Mouse (Mus musculus) B cell, adult 62 days (primary cell): Measurements from ENCODE around the gene Cym. TPM values are rescaled to one million over a fixed set of nuclear protein-coding genes. Genes with fewer than 3 reads are reported as not detected.

Source experiments
- total RNA-seq: library from RNA; stranded (reverse); gene quantifications from 4 replicates; pipeline ENCODE4 v1.2.4, GENCODE M21; 2023

Gene Cym
- not detected in 4 replicates for total RNA-seq

DNA sequence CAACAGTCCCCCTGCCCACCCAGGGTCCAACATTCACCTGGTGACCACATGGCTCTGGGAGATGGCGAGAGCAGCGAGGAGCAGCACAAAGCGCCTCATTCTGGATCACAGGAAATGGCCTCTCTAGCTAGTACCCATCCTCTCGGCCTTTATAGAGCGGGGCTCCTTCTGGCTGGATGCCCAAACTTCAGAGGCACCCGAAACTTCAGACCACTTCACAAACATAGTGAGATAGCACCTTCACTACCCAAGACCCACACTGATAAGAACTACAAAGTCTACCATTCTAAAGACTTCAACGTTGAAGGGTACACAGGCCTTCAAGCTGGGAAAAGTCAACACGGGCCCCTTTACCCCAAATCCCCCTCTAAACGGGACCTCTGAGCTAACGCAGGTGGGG, at the start of gene Cym:
Gene Cym, minus strand, starts transcription at position 125 of the 400 bp plus-strand sequence.

DNA sequence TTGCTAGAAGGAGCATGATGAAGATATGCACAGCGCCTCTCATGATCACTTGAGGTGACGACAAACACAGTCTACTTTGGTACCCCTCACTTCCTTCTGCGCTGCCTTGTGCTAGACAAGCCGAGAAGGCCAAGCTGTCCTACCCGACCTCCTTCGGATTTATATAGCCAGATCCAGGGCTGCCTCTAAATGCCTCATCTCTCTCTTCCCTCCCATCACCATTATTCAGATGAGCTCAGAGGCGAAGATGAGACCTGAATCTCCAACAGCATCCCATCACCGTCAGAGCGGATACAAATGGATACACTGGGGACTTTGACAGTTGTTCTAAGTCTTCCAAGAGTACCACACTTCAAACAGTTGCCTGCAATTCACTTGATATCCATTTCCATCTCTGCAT, 18.1 kb upstream of the Cym start, which contains the start of gene Prok1:
Gene Prok1, minus strand, starts transcription at position 101 of the 400 bp plus-strand sequence.

DNA sequence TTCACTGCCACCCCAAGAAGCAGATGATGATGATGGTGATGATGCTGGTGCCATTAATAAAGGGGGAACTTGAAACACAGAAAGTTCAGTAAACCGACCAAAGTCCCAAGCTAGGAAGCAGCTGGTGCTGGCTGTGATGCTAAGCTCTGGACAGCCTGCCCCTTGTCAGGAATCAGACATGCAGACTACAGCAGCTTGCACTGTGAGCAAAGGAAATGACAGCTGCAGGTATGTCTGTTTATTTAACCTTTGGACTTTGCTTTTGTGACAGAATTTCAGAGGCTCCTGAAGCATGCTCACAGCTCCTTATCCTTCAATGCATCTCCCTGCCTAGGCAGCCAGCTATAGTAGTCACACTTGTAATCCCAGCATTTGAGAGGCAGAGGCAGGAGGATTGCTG, 9.0 kb upstream of the Cym start, which contains the start of gene A630076J17Rik:
Gene A630076J17Rik, plus strand, starts transcription at position 88 of the 400 bp plus-strand sequence.

DNA sequence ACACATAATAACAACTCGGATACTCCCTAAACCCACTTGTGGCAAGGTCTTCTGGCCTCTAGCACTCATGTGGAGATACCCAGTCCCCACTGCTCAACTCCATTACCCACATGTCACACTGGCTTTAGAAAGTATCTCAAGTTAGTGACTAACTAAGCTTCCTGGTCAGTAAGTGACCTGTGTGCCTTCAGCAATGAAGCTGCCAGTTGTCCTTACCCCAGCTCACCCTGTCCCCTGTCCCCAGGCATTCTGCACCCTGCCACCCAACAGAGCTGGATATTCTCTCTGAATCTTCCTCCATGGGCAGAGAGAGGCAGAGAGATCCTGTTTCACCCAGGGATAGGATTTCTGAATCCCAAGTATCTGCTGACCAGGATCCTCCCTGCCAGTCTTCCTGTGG, 38.8 kb downstream of the Cym start, which contains the start of gene Kcna10:
Gene Kcna10, plus strand, starts transcription at position 301 of the 400 bp plus-strand sequence.

Other genes with a start within 250 kb of the Cym start
- gene Kcna3, start 185.6 kb downstream of the Cym start, total RNA-seq = 42.9 to 51.2 TPM (median 47.9 TPM) in 4 replicates
- 0.14 to 0.33 TPM (median 0.26 TPM) in 4 replicates for gene Kcna2, start 120.6 kb downstream of the Cym start, total RNA-seq
- not detected in 4 replicates for gene Kcna10, start 38.7 kb downstream of the Cym start, total RNA-seq
- not detected in 4 replicates for gene A630076J17Rik, start 8.9 kb upstream of the Cym start, total RNA-seq
- gene Prok1, start 18.0 kb upstream of the Cym start, total RNA-seq = not detected in 4 replicates
- 42.3 to 48.3 TPM (median 44.5 TPM) in 4 replicates for gene Lamtor5, start 57.1 kb upstream of the Cym start, total RNA-seq
- 0.45 to 0.85 TPM (median 0.78 TPM) in 4 replicates for gene Slc16a4, start 69.5 kb upstream of the Cym start, total RNA-seq
- 69.3 to 73.0 TPM (median 71.8 TPM) in 4 replicates for gene Rbm15, start 111.9 kb upstream of the Cym start, total RNA-seq
- not detected in 4 replicates for gene Kcnc4, start 237.8 kb upstream of the Cym start, total RNA-seq